Mouse (Mus musculus) liver, embryonic 14.5 days (tissue): Measurements from ENCODE around the gene Nid2. TPM values are rescaled to one million over a fixed set of nuclear protein-coding genes. Genes with fewer than 3 reads are reported as not detected.

Experiments used
- ATAC-seq: fragments of 200-750 bp; cut with Nextera tagmentation; 2 replicates; pipeline ENCODE4 v1.8.0; 2017; ENCODE audit warnings: moderate number of reproducible peaks, mild to moderate bottlenecking, moderate library complexity; ENCODE audit not compliant: insufficient read depth
- DNase-seq, 3 experiments: peaks; one replicate each; pipeline ENCODE4 v3.0.0-alpha.2; 2012 to 2013; ENCODE audit warnings: low read depth in 3 of 3, low spot score in 3 of 3
- H3K27ac ChIP-seq: fragments of 300-500 bp; sonication (generic); 2 replicates; pipeline ENCODE4 v1.5.1; 2014; ENCODE audit warnings: moderate library complexity, mild to moderate bottlenecking, control low read depth, inconsistent platforms
- H3K27me3 ChIP-seq: fragments of 300-500 bp; sonication (generic); 2 replicates; pipeline ENCODE4 v1.6.1; 2014; ENCODE audit warnings: mild to moderate bottlenecking, low read length, moderate library complexity; ENCODE audit not compliant: control insufficient read depth, insufficient read depth
- H3K36me3 ChIP-seq: fragments of 300-500 bp; sonication (generic); replicated peaks from 2 replicates; pipeline ENCODE4 v1.6.1; 2014; ENCODE audit warnings: low read depth; ENCODE audit not compliant: control insufficient read depth, insufficient read depth
- H3K4me1 ChIP-seq, 2 experiments: fragments of 200-500 bp in 1 of 2; fragments of 300-500 bp in 1 of 2; sonication (generic) in 1 of 2; replicated peaks; 2 replicates each; pipeline ENCODE4 v1.6.1; 2012 to 2014; ENCODE audit warnings: antibody characterized with exemption in 1 of 2, inconsistent platforms in 1 of 2, low read length in 1 of 2; ENCODE audit not compliant: control insufficient read depth in 2 of 2, insufficient read depth in 2 of 2
- H3K4me2 ChIP-seq: fragments of 300-500 bp; sonication (generic); 2 replicates; pipeline ENCODE4 v1.6.1; 2014; ENCODE audit warnings: low read depth, mild to moderate bottlenecking, control low read depth, moderate library complexity
- H3K4me3 ChIP-seq, 2 experiments: fragments of 200-500 bp in 1 of 2; fragments of 300-500 bp in 1 of 2; sonication (generic) in 1 of 2; 2 replicates each; pipeline ENCODE4 v1.5.1; 2012 to 2014; ENCODE audit warnings: low read depth in 2 of 2, low read length in 2 of 2, mild to moderate bottlenecking in 2 of 2, control low read depth in 1 of 2, inconsistent platforms in 1 of 2, moderate library complexity in 1 of 2; ENCODE audit not compliant: insufficient read depth in 1 of 2
- H3K9ac ChIP-seq: fragments of 300-500 bp; sonication (generic); replicated peaks from 2 replicates; pipeline ENCODE4 v1.6.1; 2014; ENCODE audit warnings: mild to moderate bottlenecking, control low read depth, moderate library complexity
- H3K9me3 ChIP-seq: fragments of 300-500 bp; sonication (generic); 2 replicates; pipeline ENCODE4 v1.6.1; 2016; ENCODE audit warnings: low read length, mixed read lengths; ENCODE audit not compliant: control insufficient read depth
- CTCF ChIP-seq: IDR thresholded peaks from 2 replicates; pipeline ENCODE4 v1.5.1; 2016; ENCODE audit warnings: antibody characterized with exemption, low read depth, control low read depth
- EP300 ChIP-seq: IDR thresholded peaks from 2 replicates; pipeline ENCODE4 v1.6.1; 2016; ENCODE audit warnings: antibody characterized with exemption, low read depth
- WGBS: fragments of 180-500 bp; shearing (Covaris S2); extraction: QIAGEN DNeasy Blood & Tissue Kit; methylation state at CpG from one replicate; pipeline ENCODE4 v1.1.7; 2014; ENCODE audit not compliant: insufficient replicate concordance; 5-methylcytosine and 5-hydroxymethylcytosine counted together
- polyA plus RNA-seq, 2 experiments: library from polyadenylated mRNA; depleted of rRNA in 1 of 2; stranded (reverse) in 1 of 2; unstranded in 1 of 2; fragments of >200 nt; fragmentation: Nextera tagmentation in 1 of 2; extraction: Ambion mirVana in 1 of 2; gene quantifications; 2 replicates each; pipeline versions ENCODE4 v1.2.1 to v1.2.3; 2012 to 2014

The Nid2 gene
- polyA plus RNA-seq, 2 experiments, result 6.2 to 10.6 TPM

DNA sequence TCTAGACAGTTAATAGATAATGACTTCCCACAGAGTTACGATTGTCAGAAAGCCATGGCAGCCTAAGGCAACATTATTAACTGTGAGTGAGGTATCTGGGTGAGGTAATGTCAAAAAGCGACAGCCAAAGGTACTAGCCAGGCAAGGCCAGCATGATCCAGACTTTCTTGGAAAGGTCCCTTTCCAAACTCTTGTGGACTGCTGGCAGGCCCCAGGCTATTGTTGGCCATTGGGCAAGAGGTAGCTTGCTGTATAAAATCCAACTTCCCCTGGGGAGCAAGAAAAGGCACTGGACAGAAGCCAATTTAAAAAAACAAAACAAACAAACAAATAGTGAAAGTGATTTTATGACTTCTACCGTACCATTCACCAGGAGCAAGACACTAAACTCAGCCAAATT lies 56.3 kb downstream of the Nid2 start:
- Histone ChIP-seq H3K4me1 (peaks cover 0 to 6% of the 10 kb centered on the region in 2 experiments; a peak in 1 of 4 replicates), H3K27ac (no peak overlapping the region), H3K9ac (no peak overlapping the region), H3K9me3 (no peaks in the 10 kb centered on the region), H3K27me3 (no peaks in the 10 kb centered on the region), H3K4me3 (no peak overlapping the region), H3K4me2 (no peak overlapping the region), H3K36me3 (0 out of 2 replicates have a peak, but pooled peaks cover 3% of the 10 kb centered on the region)
- TF ChIP-seq CTCF (no peak), EP300 (no peak)
- 66% methylated on average over 3 of the region's 3 CpGs for WGBS
- DNase-seq (no peak), ATAC-seq (no peak)

DNA sequence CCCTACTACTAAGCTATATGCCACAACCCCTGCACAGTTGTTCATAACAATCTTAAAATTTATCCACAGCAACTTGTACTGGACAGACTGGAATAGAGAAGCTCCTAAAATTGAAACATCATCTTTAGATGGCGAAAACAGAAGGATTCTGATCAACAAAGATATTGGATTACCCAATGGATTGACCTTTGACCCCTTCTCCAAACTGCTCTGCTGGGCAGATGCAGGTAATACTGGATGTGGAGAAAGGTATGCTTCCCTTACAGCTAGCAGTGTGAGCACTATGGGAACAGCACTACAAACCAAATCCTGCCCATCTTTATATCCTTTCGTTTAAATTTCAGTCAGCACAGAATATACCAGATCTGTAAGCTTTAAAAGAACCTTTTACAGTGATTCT lies 56.8 kb downstream of the Nid2 start:
- ATAC-seq, result no peak
- no peak for DNase-seq
- H3K27me3 ChIP-seq, result no peaks in the 10 kb centered on the region
- 63% methylated on average over 2 of the region's 2 CpGs for WGBS
- peaks cover 0 to 6% of the 10 kb centered on the region in 2 experiments; a peak in 1 of 4 replicates for H3K4me1 ChIP-seq
- no peak overlapping the region for H3K9ac ChIP-seq
- TF ChIP-seq EP300 (no peak), CTCF (no peak)
- H3K4me2 ChIP-seq, result no peak overlapping the region
- no peak overlapping the region for H3K27ac ChIP-seq
- no peak overlapping the region for H3K4me3 ChIP-seq
- peaks cover 3% of the 10 kb centered on the region; the same call in 1 of the 2 replicates for H3K36me3 ChIP-seq
- H3K9me3 ChIP-seq, result no peaks in the 10 kb centered on the region

DNA sequence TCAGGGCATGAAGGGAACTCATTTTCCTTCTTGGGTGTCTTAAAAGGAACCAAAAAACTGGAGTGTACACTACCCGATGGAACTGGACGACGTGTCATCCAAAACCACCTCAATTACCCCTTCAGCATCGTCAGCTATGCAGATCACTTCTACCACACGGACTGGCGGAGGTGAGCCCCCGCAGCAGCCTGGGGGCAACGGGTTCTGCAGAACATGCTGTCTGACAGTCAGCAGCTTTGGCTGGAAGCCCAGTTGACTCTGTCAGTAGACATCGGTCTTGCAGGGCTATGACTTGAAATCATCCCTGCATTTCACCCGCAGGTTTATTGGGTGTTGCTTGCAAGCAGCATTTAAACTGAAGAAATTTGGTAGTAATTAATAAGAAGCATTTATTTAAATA lies 58.9 kb downstream of the Nid2 start:
- 82% methylated on average over 10 of the region's 10 CpGs for WGBS
- H3K36me3 ChIP-seq, result peaks cover 8% of the 10 kb centered on the region
- no peak overlapping the region for H3K9ac ChIP-seq
- no peaks in the 10 kb centered on the region for H3K27me3 ChIP-seq
- DNase-seq (no peak), ATAC-seq (no peak)
- no peak for TF ChIP-seq EP300
- no peak for TF ChIP-seq CTCF
- no peaks in the 10 kb centered on the region for H3K9me3 ChIP-seq
- H3K27ac ChIP-seq, result no peak overlapping the region
- no peak overlapping the region for H3K4me3 ChIP-seq
- no peaks in the 10 kb centered on the region for H3K4me1 ChIP-seq
- no peak overlapping the region for H3K4me2 ChIP-seq

DNA sequence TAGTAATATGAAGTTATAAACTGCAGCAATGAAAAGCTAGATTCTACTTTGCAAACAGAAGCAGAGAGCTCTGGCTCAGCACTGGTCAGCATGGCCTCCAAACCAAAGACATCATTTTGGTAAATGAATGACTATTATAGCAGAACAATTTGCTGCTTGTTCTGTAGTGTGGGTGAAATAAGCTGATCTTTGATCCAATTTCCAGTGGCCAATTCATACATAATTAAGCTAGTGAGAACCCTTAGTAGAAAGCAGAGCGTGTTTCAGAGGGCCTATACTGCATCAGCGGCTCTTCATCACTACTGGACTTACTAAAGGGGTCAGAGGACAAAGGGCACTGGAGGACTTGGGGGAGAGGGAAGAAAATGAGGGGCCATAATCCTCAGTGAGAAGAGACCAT lies 62.0 kb downstream of the Nid2 start:
- 85% methylated on average over 2 of the region's 2 CpGs for WGBS
- no peak overlapping the region for H3K27ac ChIP-seq
- no peaks in the 10 kb centered on the region for H3K27me3 ChIP-seq
- H3K4me3 ChIP-seq, result no peak overlapping the region
- DNase-seq (no peak), ATAC-seq (no peak)
- H3K9me3 ChIP-seq, result no peaks in the 10 kb centered on the region
- no peak overlapping the region for H3K9ac ChIP-seq
- no peaks in the 10 kb centered on the region for H3K4me1 ChIP-seq
- H3K36me3 ChIP-seq, result peaks cover 16% of the 10 kb centered on the region
- no peak for TF ChIP-seq EP300
- no peak for TF ChIP-seq CTCF
- H3K4me2 ChIP-seq, result no peak overlapping the region

DNA sequence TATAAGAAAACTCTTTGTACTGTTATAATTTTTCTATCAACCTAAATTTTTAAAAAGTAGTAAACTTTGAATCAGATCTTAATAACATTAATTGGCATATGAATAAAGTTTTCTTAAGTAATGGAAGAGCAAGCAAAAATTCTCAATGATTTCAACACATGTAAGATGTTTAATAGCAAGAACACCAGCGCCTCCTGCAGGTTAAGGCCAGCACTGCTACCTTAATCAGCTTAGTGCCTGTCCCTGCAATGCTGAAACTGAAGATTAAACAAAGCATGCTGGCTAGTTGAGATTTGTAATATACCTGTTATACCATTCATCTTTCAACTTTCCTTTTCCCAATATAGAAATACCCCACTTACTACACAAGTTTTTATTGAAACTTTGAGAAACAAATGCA lies 66.9 kb downstream of the Nid2 start:
- H3K4me1 ChIP-seq, result peaks cover 0 to 3% of the 10 kb centered on the region in 2 experiments; a peak in 2 of 4 replicates
- ATAC-seq, result no peak
- peaks cover 22% of the 10 kb centered on the region for H3K36me3 ChIP-seq
- no peak overlapping the region for H3K27ac ChIP-seq
- peak; percentile 82 for TF ChIP-seq CTCF
- TF ChIP-seq EP300, result no peak
- H3K9me3 ChIP-seq, result no peaks in the 10 kb centered on the region
- H3K4me3 ChIP-seq, result no peak overlapping the region
- H3K4me2 ChIP-seq, result no peak overlapping the region
- 4% methylated on average over 1 of the region's 1 CpGs for WGBS
- H3K27me3 ChIP-seq, result no peaks in the 10 kb centered on the region
- peak; percentile 38 to 55 (median 42) for DNase-seq
- H3K9ac ChIP-seq, result no peak overlapping the region
